Comparison of ENCODE assay signal across 8 mouse cellular contexts in the genomic region with DNA sequence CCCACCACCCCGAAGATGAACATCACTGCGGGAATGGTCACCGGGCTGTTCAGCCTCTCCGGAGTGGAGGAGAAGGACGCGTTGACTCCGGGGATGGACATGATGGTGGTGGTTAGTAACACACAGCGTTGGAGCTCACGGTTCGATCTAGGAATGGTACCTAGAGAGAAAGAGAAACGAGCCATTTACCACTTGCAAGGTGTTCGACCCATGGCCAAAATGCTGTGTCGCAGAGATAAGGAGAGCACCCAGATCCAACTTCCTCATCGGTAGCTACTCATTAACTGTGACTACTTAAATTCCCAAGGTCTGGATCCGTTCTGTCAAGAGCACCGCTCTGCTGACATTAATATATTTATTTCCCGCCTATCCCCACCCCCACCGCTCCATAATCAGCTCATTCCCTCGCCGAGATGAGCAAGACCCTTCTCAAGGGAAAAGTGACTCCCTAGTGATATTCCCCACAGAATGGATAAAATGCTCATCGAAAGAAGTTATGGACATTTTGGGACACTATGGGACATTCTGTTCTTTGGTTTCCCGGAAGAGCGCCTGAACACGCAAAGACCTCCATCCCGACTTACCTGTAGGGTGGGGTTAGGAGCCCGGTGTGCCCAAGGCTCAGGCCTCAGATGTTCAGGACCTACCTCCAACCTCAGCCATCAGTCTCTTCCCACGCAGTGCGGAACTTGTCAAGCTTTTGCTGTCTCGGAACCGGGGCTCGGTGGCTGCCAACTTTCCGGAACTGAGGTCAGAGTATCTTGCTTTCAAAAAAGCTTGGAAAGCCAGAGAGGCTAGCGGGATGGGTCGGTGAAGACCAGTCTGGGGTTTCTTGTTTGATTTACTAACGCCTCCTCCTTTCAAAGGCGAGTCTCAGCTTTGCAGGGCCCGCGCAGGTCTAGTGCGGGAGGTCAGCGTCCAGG. TPM values are rescaled to one million over a fixed set of nuclear protein-coding genes. Genes with fewer than 3 reads are reported as not detected.
A peak's percentile ranks its signal among the peaks of the same experiment; 100 is the strongest.
DNase-seq lines count a peak whose midpoint lies in the region; ATAC-seq and TF ChIP-seq lines count a peak whose summit lies in the region.

No protein-coding gene starts in this region.

- ATAC-seq in midbrain, embryonic 14.5 days (ENCODE audit: low FRiP score, low TSS enrichment), result no peak

- TF ChIP-seq POLR2A in heart, adult 2 months (IDR thresholded peaks at IDR 0.05; ENCODE audit: insufficient read depth, low read depth, low read length), result no peak

- no peaks in the 10 kb centered on the region for H3K9me3 ChIP-seq in midbrain, embryonic 14.5 days (ENCODE audit: control insufficient read depth, low read length)

- peak overlapping the region; percentile 73 for H3K27ac ChIP-seq in heart, adult 2 months
- no peak overlapping the region for H3K27ac ChIP-seq in midbrain, embryonic 14.5 days (replicated peaks; ENCODE audit: low read depth, low read length)

- peak overlapping the region; percentile 96 for H3K4me2 ChIP-seq in midbrain, embryonic 14.5 days (ENCODE audit: low read length)

- H3K4me1 ChIP-seq in heart, adult 2 months (ENCODE audit: control insufficient read depth, insufficient read depth, low read length), result peaks cover 3% of the 10 kb centered on the region; the same call in 1 of the 2 replicates
- H3K4me1 ChIP-seq in midbrain, embryonic 14.5 days (ENCODE audit: control insufficient read depth, insufficient read depth, low read length), result peaks cover 20% of the 10 kb centered on the region

- peak overlapping the region; percentile 87 for H3K9ac ChIP-seq in heart, adult 2 months (ENCODE audit: low read depth, low read length)
- H3K9ac ChIP-seq in midbrain, embryonic 14.5 days (replicated peaks; ENCODE audit: low read length), result peak overlapping the region; percentile 10; the same call in 1 of the 2 replicates

- peak overlapping the region; percentile 64 for H3K4me3 ChIP-seq in heart, adult 2 months
- H3K4me3 ChIP-seq in midbrain, embryonic 14.5 days (replicated peaks; ENCODE audit: low read depth, low read length), result peak overlapping the region; percentile 59

- H3K36me3 ChIP-seq in heart, adult 2 months (ENCODE audit: control insufficient read depth, insufficient read depth, low read length), result no peaks in the 10 kb centered on the region; the same call in 1 of the 2 replicates
- H3K36me3 ChIP-seq in midbrain, embryonic 14.5 days (ENCODE audit: control insufficient read depth, insufficient read depth, low read length), result no peaks in the 10 kb centered on the region

- 5% methylated on average over 40 of the region's 40 CpGs for WGBS in heart, adult 2 months
- 7% methylated on average over 40 of the region's 40 CpGs for WGBS in midbrain, embryonic 14.5 days

- peak; percentile 17 for DNase-seq in gastrocnemius, postnatal 10 days
- DNase-seq in gastrocnemius, postnatal 25 days, result no peak
- peak; percentile 22 for DNase-seq in R1 (ENCODE audit: low read depth, low spot score)
- DNase-seq in heart, adult 2 months, result no peak
- peak; percentile 32 for DNase-seq in kidney, postnatal 14 days
- DNase-seq in midbrain, embryonic 14.5 days, result no peak
- no peak for DNase-seq in ovary, adult 18-20 months (ENCODE audit: low spot score)
- DNase-seq in left cerebral cortex, postnatal 4 days, result no peak

- H3K27me3 ChIP-seq in heart, adult 2 months (ENCODE audit: control insufficient read depth, insufficient read depth, low read length), result peaks cover 2% of the 10 kb centered on the region; the same call in 1 of the 2 replicates
- H3K27me3 ChIP-seq in midbrain, embryonic 14.5 days (ENCODE audit: control insufficient read depth, insufficient read depth, low read length), result peaks cover 52% of the 10 kb centered on the region

- no peaks in the 10 kb centered on the region; the same call in 1 of the 2 replicates for H3K79me2 ChIP-seq in heart, adult 2 months (replicated peaks; ENCODE audit: control insufficient read depth, insufficient read depth, low read length)

- TF ChIP-seq EP300 in heart, adult 2 months (IDR thresholded peaks at IDR 0.05; ENCODE audit: insufficient read depth, low read depth, low read length), result no peak

- no peak for TF ChIP-seq CTCF in heart, adult 2 months (IDR thresholded peaks at IDR 0.05)

- intact Hi-C loops in heart, adult 2 months (cut with DNase I), result loop anchor here (5.0 to 10.0 kb wide), 3 partner anchors 64 to 432 kb away; no protein-coding TSS in a partner anchor
- intact Hi-C loops in left cerebral cortex, postnatal 4 days (cut with DNase I), result loop anchor here (2.0 kb wide), 1 partner anchor 838 kb away; no protein-coding TSS in a partner anchor

RNA-seq across cellular contexts. Expression of gene Ptger4, which starts 0.7 kb away (rescaled TPM):
- 1 to 10 TPM in 1 of 2 experiments, under 1 TPM in 1; 0.94 to 1.5 TPM for total RNA-seq in gastrocnemius, postnatal 10 days (2021)
- 1 to 10 TPM in 1 of 2 experiments, under 1 TPM in 1; 0.49 to 1.9 TPM for total RNA-seq in gastrocnemius, postnatal 25 days (2021)
- 1 to 10 TPM; 1.8 to 2.8 TPM for total RNA-seq in heart, adult 2 months (2021)
- 2.9 and 4.4 TPM in 2 replicates for polyA plus RNA-seq in heart, adult 2 months (2012; rRNA removed)
- polyA plus RNA-seq in midbrain, embryonic 14.5 days (2014; fragmentation: Nextera tagmentation; extraction: Ambion mirVana), result 1.1 and 1.4 TPM in 2 replicates
- 1 to 10 TPM; 2.8 to 3.4 TPM for total RNA-seq in left cerebral cortex, postnatal 4 days (2021)

RNA-seq across cellular contexts. Expression of gene Ttc33, which starts 58.0 kb away (rescaled TPM):
- 10 to 100 TPM; 34.9 to 35.4 TPM for total RNA-seq in gastrocnemius, postnatal 10 days (2021)
- 10 to 100 TPM; 39.3 to 48.5 TPM for total RNA-seq in gastrocnemius, postnatal 25 days (2021)
- 10 to 100 TPM; 37.5 to 45.2 TPM for total RNA-seq in heart, adult 2 months (2021)
- polyA plus RNA-seq in heart, adult 2 months (2012; rRNA removed), result 10.4 and 18.7 TPM in 2 replicates
- polyA plus RNA-seq in midbrain, embryonic 14.5 days (2014; fragmentation: Nextera tagmentation; extraction: Ambion mirVana), result 62.9 and 67.1 TPM in 2 replicates
- total RNA-seq in left cerebral cortex, postnatal 4 days (2021), result 10 to 100 TPM; 38.9 to 39.9 TPM

Comparison
In these comparisons a context has a peak if more than half of its experiments do, and no peak if none do; other contexts are left out.
1. DNase-seq: peak in gastrocnemius, postnatal 10 days (single experiment), R1 (single experiment) and kidney, postnatal 14 days (single experiment); none in gastrocnemius, postnatal 25 days (single experiment), heart, adult 2 months (0 of 2), midbrain, embryonic 14.5 days (single experiment), ovary, adult 18-20 months (single experiment) and left cerebral cortex, postnatal 4 days (single experiment).